Mouse (Mus musculus) layer of hippocampus, postnatal 10 days (tissue): ENCODE data around the gene Znhit3. TPM values are rescaled to one million over a fixed set of nuclear protein-coding genes. Genes with fewer than 3 reads are reported as not detected.
A peak's percentile ranks its signal among the peaks of the same experiment; 100 is the strongest.

Experiments
- DNase-seq, 2 experiments: peaks; one replicate each; pipeline ENCODE4 v3.0.0; 2021; ENCODE audit warnings: low spot score in 2 of 2
- total RNA-seq, 2 experiments: library from RNA; stranded (reverse); gene quantifications; 2 replicates each; pipeline ENCODE4 v1.2.3; 2021

The Znhit3 gene
- total RNA-seq, 2 experiments from 2014 or later: 27.9 to 31.2 TPM

DNA sequence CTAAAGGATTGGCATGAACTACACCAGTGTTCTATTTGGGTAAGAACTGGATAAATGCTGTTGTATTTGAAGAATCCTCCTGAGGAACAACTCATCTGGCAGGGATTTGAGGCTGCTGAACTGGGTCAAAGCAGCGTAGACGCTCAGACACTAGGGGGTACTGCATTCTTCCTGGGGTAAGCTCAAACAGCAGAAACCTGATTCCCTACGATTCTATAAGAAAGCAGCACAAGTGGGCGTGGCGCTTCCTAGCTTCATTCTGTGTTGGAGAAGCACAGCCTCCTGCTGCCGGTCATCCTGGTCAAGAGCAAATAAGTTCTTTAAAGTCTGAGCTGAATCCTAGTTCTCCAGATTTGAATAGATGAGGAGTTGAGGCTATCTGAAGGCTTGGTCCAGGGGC is 16.1 kb upstream of the Znhit3 start:
- no peak for DNase-seq

- DNase-seq: no peak
These were observed 4.8 kb upstream of the Znhit3 start for GRCm38 (mm10) chr11:84920981-84921380.

DNA sequence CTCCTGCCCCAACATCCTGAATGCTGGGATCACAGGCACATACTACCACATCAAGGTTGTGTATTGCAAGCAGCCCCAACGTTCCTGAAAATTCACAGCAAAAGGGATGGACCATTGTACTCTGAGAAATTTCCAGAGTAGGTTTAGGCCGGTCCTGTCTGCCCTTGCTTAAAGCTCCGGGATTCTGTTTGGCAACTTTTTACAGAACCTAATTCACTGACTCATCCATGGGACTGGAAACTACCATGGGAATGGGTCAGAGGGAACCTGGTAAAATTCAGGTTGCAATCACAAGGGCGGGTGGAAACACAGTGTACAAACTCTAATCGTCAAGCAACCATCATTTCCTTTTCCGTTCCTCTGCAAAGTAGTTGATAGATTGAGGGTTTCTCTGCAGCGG is 3.8 kb upstream of the Znhit3 start:
- no peak for DNase-seq

DNA sequence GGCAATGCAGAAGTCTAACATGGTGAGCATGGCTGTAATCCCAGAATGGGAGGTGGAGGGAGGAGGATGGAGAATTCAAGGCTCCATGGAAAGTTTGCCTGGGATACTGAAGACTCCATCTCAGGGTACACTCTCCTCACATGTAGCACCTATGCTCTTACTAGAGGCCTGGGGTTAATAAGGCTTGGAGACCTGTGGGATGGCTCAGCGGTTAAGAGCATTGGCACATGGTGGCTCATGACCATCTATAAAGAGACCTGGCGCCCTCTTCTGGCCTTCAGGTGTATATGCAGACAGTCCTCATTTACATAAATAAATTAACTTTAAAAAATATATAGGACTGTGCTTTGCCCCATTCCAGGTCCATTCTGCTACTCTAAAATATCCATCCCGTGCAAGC is 3.1 kb upstream of the Znhit3 start:
- peak; percentile 26 for DNase-seq

- DNase-seq: peak; percentile 95 to 96
These were observed 2.3 kb upstream of the Znhit3 start for GRCm38 (mm10) chr11:84918425-84918824.

- DNase-seq: no peak
These were observed 636 bp upstream of the Znhit3 start for GRCm38 (mm10) chr11:84916703-84917300.

- no peak for DNase-seq
These were observed 1.5 kb downstream of the Znhit3 start for GRCm38 (mm10) chr11:84914673-84915072.

- DNase-seq: no peak
These were observed 5.8 kb downstream of the Znhit3 start for GRCm38 (mm10) chr11:84910411-84910810.

DNA sequence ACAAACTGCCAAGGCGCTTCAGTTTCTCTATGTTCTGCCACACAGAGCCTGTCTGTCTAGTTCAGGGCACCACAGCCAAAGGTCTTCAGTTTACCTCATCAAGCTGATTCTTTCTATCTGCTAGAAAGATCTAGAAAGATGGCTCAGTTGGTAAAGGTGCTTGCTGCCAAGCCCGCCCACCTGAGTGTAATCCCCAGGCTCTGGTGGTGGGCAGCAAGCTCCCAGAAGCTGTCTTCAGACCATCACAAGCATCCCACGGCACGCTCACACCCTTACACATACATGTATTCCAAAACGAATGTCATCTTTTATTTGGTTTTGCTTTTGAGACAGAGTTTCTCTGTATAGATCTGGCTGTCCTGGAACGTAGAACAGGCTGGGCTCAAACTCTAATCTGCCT is 7.7 kb downstream of the Znhit3 start:
- DNase-seq: no peak

DNA sequence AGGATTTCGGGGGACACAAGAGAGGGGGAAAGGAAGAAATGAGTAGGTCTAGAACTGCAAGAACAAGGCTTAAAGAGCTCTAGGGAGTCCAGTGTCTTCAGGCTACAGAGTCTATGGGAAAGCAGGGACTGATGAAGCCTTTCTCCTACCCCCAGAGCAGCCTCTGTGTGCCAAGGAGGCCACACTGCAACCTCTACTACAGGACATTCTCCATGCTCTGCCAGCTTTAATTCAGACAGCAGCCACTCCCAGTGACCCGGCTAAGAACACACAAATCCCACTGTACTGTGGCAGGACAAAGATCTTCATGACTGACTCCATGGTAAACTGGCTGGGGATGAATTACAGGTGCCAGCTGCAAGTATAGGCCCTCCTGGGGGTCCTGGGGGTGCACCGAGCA is 9.1 kb downstream of the Znhit3 start:
- no peak for DNase-seq

- DNase-seq: no peak
These were observed 11.5 kb downstream of the Znhit3 start for GRCm38 (mm10) chr11:84904597-84905144.

DNA sequence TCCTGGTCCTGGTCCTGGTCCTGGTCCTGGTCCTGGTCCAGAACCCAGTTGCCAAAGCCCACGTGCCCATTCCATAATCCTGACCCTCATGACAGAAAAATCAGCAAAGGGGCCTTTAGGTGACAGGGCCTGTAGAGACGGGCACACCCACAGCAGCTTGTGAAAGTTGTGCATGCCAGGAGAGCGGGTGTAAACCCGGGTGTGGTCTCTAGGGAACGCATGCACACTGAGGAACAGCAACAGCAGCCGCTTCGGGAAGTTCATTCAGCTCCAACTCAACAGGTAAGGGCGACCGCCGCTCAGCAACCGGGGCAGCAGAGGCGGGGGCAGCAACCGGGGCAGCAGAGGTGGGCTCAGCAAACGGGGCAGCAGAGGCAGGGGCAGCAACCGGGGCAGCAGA is 23.1 kb downstream of the Znhit3 start:
- no peak for DNase-seq

DNA sequence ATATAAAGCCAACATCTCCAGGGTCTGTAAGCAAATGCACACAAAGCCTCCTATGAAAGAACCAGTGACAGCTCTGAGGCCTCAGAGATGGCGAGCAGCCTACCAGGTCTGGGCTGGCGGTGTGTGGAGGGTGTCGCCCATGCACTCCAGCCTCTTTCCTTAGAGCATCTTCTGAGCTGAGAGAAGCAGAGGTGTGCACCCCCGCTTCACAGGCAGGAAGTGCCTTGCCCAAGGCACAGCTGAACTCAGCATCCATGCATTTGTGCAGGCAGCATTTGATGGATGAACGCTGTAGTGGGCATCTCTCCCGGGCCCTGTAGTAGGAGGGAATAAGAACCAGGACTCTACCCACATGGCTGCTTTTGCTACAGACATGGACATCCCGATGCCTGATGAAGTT is 24.5 kb downstream of the Znhit3 start:
- no peak for DNase-seq

GRCm38 (mm10) chr11:84889492-84889891 is 26.7 kb downstream of the Znhit3 start:
- DNase-seq: no peak

DNA sequence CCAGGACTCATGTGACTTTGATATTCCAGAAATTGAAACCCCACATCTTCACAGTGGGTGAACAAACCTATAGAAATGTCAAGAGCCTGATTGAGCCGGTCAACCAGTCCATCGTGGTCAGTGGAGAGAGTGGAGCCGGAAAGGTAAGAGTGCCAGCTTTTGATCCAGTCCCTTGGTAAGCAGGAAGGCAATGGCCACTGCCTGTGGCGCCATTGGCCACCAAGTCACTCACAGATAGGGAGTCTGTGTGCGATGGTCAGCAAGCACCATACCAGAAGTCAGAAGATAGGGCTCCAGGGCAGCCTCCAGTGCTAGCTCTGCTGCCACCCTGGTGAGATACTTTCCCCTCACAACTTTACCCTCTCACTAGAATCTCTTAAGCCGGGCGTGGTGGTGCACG is 28.1 kb downstream of the Znhit3 start:
- DNase-seq: no peak

GRCm38 (mm10) chr11:84886767-84887511 is 29.2 kb downstream of the Znhit3 start:
- DNase-seq: no peak

- DNase-seq: no peak
These were observed 29.9 kb downstream of the Znhit3 start for GRCm38 (mm10) chr11:84886236-84886635.

DNA sequence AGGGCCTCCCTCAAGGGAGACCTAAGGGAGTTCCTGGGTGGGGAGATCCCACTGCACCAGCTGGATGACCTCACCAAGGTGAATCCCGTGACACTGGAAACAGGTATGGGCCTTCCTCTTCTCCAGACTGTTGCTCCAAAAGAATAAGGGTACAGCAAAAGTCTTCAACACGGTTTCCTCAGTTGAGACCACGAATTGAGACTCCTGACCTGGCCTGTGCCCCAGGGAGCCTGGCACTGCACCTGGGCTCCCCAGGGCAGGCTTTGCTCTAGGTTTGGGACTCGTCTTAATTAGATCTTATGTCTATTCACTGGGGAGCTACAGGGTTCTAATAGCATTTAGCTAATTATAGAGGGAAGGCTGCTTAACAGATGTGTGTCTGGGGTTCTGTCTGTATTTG is 30.9 kb downstream of the Znhit3 start:
- no peak for DNase-seq

GRCm38 (mm10) chr11:84882346-84882745 is 33.8 kb downstream of the Znhit3 start:
- DNase-seq: no peak

DNA sequence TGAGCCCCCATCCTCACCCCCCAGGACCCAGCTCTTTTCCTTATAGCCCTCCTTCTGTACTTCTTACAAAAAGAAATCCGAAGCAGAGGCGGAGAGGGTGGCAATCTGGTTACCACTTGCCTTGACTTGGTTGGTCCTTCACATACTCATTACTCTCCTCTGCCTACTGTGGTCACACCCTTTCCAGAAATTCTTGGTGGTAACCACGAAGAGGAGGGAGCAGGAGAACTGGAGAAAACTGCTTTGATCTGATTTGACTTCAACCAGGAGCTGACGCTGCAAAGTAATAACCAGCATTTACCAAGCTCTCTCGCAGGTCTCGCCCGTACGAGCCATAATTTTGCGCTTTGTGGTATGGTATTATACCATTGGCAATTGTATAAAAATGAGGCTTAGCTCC is 35.2 kb downstream of the Znhit3 start:
- DNase-seq: no peak

DNA sequence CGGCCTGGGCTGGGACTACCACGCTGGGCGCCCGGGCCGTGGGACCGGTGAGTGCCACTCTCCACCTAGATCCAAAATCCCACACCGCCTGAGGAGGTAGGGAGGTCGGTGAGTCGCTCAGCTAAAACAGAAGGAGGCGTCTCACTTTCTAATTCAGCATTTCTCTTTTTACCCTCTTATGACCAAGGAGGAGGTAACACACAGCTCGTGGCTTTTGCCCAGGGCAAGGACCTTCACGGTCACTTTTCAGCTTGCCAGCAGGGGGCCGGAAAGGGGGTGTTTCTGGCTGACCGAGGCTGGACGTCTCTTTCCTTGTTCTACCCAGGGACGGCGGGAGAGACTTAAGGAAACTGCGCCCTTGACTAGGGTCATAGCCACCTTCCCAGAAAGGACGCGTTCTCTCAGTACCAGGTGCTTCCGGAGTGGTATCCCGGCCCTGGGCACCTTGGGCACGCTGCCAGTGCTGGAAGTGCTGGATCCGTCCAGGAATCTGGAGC is 35.7 kb downstream of the Znhit3 start:
- DNase-seq: peak in 1 of 2 experiments; percentile 59

- DNase-seq: peak; percentile 74 to 83
These were observed 36.2 kb downstream of the Znhit3 start, which contains the start of the genes Myo19 and Pigw for GRCm38 (mm10) chr11:84879772-84880464. Gene Myo19, plus strand, starts transcription at chr11:84880148. Gene Pigw, minus strand, starts transcription at chr11:84880285.
